Mouse (Mus musculus) liver, adult 2 months (tissue): ENCODE measurements around the gene Slc25a16. TPM values are rescaled to one million over a fixed set of nuclear protein-coding genes. Genes with fewer than 3 reads are reported as not detected.

Experiments
- DNase-seq: peaks from one replicate; pipeline ENCODE4 v3.0.0-alpha.2; 2011; ENCODE audit warnings: low read depth, low spot score; ENCODE audit errors: extremely low read depth
- H3K27ac ChIP-seq: fragments of 200-500 bp; replicated peaks from 2 replicates; pipeline ENCODE4 v1.5.1; 2012; ENCODE audit warnings: low read depth, mild to moderate bottlenecking, control low read depth, inconsistent platforms, low read length; ENCODE audit not compliant: insufficient read depth
- H3K27me3 ChIP-seq: fragments of 200-500 bp; 2 replicates; pipeline ENCODE4 v1.6.1; 2012; ENCODE audit warnings: mild to moderate bottlenecking, moderate library complexity, low read length, inconsistent platforms; ENCODE audit not compliant: control insufficient read depth, insufficient read depth
- H3K36me3 ChIP-seq: fragments of 200-500 bp; 2 replicates; pipeline ENCODE4 v1.6.1; 2012; ENCODE audit warnings: low read length, inconsistent platforms; ENCODE audit not compliant: control insufficient read depth, insufficient read depth
- H3K4me1 ChIP-seq: fragments of 200-500 bp; 2 replicates; pipeline ENCODE4 v1.6.1; 2011; ENCODE audit warnings: low read length; ENCODE audit not compliant: control insufficient read depth, insufficient read depth
- H3K4me3 ChIP-seq: fragments of 200-500 bp; 2 replicates; pipeline ENCODE4 v1.5.1; 2011; ENCODE audit warnings: low read depth, mild to moderate bottlenecking, control low read depth, low read length, moderate library complexity; ENCODE audit not compliant: insufficient read depth
- H3K79me2 ChIP-seq: fragments of 200-500 bp; 2 replicates; pipeline ENCODE4 v1.6.1; 2012; ENCODE audit warnings: inconsistent platforms, mild to moderate bottlenecking, low read length, moderate library complexity; ENCODE audit not compliant: control insufficient read depth, insufficient read depth
- H3K9ac ChIP-seq: fragments of 200-500 bp; 2 replicates; pipeline ENCODE4 v1.6.1; 2012; ENCODE audit warnings: low read depth, mild to moderate bottlenecking, control low read depth, inconsistent platforms, low read length
- CTCF ChIP-seq: fragments of 200-500 bp; IDR thresholded peaks from 2 replicates; pipeline ENCODE4 v1.5.1; 2011; ENCODE audit warnings: low read depth, low read length, control low read depth
- POLR2A ChIP-seq: fragments of 200-500 bp; IDR thresholded peaks from 2 replicates; pipeline ENCODE4 v1.6.1; 2011; ENCODE audit warnings: low read length, control low read depth; ENCODE audit not compliant: insufficient read depth; ENCODE audit errors: extremely low read depth
- whole genome bisulfite sequencing: fragments of 180-500 bp; shearing (Covaris S2); methylation state at CpG from one replicate; pipeline ENCODE4 v1.1.7; 2018; 5-methylcytosine and 5-hydroxymethylcytosine counted together
- polyA plus RNA-seq: library from polyadenylated mRNA; depleted of rRNA; stranded (reverse); fragments of >200 nt; gene quantifications from 2 replicates; pipeline ENCODE4 v1.2.3, GENCODE M21; 2012; rRNA removed
- total RNA-seq: library from RNA; depleted of rRNA; stranded (reverse); fragments of >200 nt; gene quantifications from 2 replicates; pipeline ENCODE4 v1.2.3, GENCODE M21; 2014; rRNA removed

Slc25a16 gene
- total and polyA plus RNA-seq, 2 experiments = 41.8 to 49.0 TPM

DNA sequence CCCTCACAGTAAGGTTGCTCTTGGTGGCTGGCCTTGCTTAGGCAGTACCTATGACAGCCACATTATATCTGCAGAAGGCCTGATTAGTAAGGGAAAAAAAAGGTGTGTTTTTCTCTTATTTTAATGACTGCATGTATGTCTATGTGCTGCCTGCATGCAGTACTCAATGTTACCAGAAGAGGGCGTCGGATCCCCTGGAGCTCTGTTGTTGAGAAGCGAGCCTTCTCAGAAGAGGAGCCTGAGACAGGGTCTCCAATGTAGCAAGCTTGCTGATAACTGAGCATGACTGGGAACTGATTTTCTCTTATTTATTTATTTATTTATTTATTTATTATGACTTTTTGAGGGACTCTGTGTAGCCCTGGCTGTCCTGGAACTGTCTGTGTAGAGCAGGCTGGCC is 66.9 kb downstream of the Slc25a16 start:
- no peak overlapping the region for H3K27ac ChIP-seq
- no peak for DNase-seq
- peaks cover 16% of the 10 kb centered on the region; the same call in 1 of the 2 replicates for H3K36me3 ChIP-seq
- H3K9ac ChIP-seq = no peak overlapping the region
- no peaks in the 10 kb centered on the region for H3K4me1 ChIP-seq
- no peaks in the 10 kb centered on the region for H3K27me3 ChIP-seq
- H3K79me2 ChIP-seq = no peaks in the 10 kb centered on the region
- 41% methylated on average over 3 of the region's 3 CpGs for WGBS
- H3K4me3 ChIP-seq = no peak overlapping the region
- TF ChIP-seq POLR2A (no peak), CTCF (peak; percentile 37; the same call in 1 of the 2 replicates)

DNA sequence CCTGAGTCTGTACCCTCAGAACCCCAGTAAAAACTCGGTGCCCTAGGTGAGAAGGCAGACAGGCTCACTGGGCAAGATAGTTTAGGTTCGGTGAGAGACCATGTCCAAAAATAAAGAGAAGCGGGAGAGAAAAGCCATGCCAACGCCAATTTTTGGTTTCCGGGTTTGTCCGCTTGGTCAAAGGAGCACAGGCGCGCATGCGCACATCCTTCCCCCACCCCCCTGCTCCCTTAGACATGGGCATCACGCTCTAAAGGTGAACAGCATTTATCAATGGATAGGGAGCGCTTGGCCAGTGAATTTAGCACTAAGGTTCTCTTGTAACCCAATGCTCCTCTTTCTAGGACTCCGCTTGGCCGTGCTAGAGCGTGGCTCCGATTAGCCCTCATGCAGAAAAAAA is 70.2 kb downstream of the Slc25a16 start:
- Histone ChIP-seq H3K27me3 (no peaks in the 10 kb centered on the region), H3K79me2 (no peaks in the 10 kb centered on the region), H3K27ac (no peak overlapping the region), H3K4me1 (no peaks in the 10 kb centered on the region), H3K36me3 (peaks cover 27% of the 10 kb centered on the region; the same call in 1 of the 2 replicates), H3K4me3 (no peak overlapping the region), H3K9ac (no peak overlapping the region)
- no peak for TF ChIP-seq CTCF
- 97% methylated on average over 15 of the region's 15 CpGs for WGBS
- DNase-seq = no peak

DNA sequence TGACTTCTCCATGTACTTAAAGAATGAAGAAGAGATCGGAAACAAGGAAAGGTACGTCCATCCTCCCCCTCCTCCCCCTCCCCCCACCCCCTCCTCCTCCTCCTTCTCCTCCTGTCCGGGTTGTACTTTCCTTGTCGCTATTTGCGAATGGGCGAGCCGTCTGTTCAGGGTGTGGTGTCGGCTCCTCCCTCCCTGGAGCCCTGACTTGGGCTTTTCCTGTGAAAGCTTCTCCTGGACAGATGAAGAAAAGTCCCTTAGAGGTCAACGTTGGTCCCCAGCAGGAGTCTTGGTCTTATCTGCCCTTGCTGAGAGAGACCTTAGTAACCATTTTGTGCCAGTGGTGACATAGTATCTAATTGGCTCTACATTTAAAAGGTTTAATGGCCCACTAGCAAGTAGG is 73.6 kb downstream of the Slc25a16 start:
- no peak for DNase-seq
- Histone ChIP-seq H3K27me3 (no peaks in the 10 kb centered on the region), H3K79me2 (no peaks in the 10 kb centered on the region), H3K4me3 (no peak overlapping the region), H3K27ac (no peak overlapping the region), H3K9ac (no peak overlapping the region), H3K36me3 (peaks cover 28% of the 10 kb centered on the region; the same call in 1 of the 2 replicates), H3K4me1 (no peaks in the 10 kb centered on the region)
- TF ChIP-seq POLR2A = no peak
- no peak for TF ChIP-seq CTCF
- 81% methylated on average over 5 of the region's 9 CpGs for WGBS

Other genes starting within 250 kb of the Slc25a16 start
- gene Stox1, start 194.5 kb upstream of the Slc25a16 start, total RNA-seq = 0.18 and 0.20 TPM in 2 replicates
- gene Stox1, start 194.5 kb upstream of the Slc25a16 start, polyA plus RNA-seq = 0.04 and 0.06 TPM in 2 replicates
- 23.0 and 28.3 TPM in 2 replicates for gene Ccar1, start 128.3 kb upstream of the Slc25a16 start, total RNA-seq
- 21.3 and 30.1 TPM in 2 replicates for gene Ccar1, start 128.3 kb upstream of the Slc25a16 start, polyA plus RNA-seq
- gene Tet1, start 11.6 kb upstream of the Slc25a16 start, total RNA-seq = 0.18 and 0.47 TPM in 2 replicates
- 0.05 and 0.11 TPM in 2 replicates for gene Tet1, start 11.6 kb upstream of the Slc25a16 start, polyA plus RNA-seq
- 6.4 and 11.2 TPM in 2 replicates for gene Dna2, start 26.4 kb downstream of the Slc25a16 start, total RNA-seq
- 4.9 and 6.5 TPM in 2 replicates for gene Dna2, start 26.4 kb downstream of the Slc25a16 start, polyA plus RNA-seq
- gene Rufy2, start 59.6 kb downstream of the Slc25a16 start, total RNA-seq = 2.9 and 3.8 TPM in 2 replicates
- gene Rufy2, start 59.6 kb downstream of the Slc25a16 start, polyA plus RNA-seq = 0.78 and 0.83 TPM in 2 replicates
- gene Hnrnph3, start 103.6 kb downstream of the Slc25a16 start, total RNA-seq = 12.9 and 14.4 TPM in 2 replicates
- gene Hnrnph3, start 103.6 kb downstream of the Slc25a16 start, polyA plus RNA-seq = 3.9 and 4.5 TPM in 2 replicates
- gene Pbld2, start 103.7 kb downstream of the Slc25a16 start, total RNA-seq = 115 and 119 TPM in 2 replicates
- 90.8 and 106 TPM in 2 replicates for gene Pbld2, start 103.7 kb downstream of the Slc25a16 start, polyA plus RNA-seq
- gene Pbld1, start 139.5 kb downstream of the Slc25a16 start, total RNA-seq = 226 and 238 TPM in 2 replicates
- gene Pbld1, start 139.5 kb downstream of the Slc25a16 start, polyA plus RNA-seq = 166 and 174 TPM in 2 replicates
- gene Atoh7, start 179.0 kb downstream of the Slc25a16 start, total RNA-seq = not detected in 2 replicates
- gene Atoh7, start 179.0 kb downstream of the Slc25a16 start, polyA plus RNA-seq = not detected in 2 replicates